24 mouse cellular contexts compared by ENCODE assay signal in the genomic region with DNA sequence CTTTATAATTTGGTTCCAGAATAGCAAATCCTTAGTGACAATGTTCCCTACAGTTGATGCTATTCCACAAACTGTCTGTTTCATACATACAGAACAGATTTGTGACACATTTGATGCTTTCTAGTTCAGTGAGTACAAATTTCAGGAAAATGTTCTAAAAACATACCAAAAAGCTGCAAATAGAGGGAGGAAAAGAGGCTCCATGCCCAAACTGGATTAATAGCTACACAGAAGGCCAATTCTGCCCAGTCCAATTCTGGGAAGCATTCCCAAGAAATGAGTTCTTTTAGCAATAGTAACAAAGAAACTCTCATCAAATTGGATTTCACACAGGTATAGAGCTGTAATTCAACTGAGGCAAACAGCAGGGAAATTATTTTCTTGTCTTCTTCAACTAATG.
DNase-seq lines count a peak whose midpoint lies in the region; ATAC-seq and TF ChIP-seq lines count a peak whose summit lies in the region.
"Had no signal": no experiment of that assay in that cellular context is flagged by ENCODE, and none has a peak within 500 bp of the region (broad histone marks: within the 10 kb centered on the region; RNA-seq: fewer than 3 reads in every experiment).

No protein-coding gene starts in this region.

- no peak for DNase-seq in cerebellum, postnatal 4 days (ENCODE audit: low spot score in 2 of 2)
- DNase-seq in cerebellum, adult 9-11 months, result peak; percentile 16
- DNase-seq in cerebellum, postnatal 25 days, result no peak
- DNase-seq in frontal cortex, postnatal 10 days (ENCODE audit: low spot score in 2 of 2), result no peak
- peak; percentile 66 for DNase-seq in brain, adult 2 months (ENCODE audit: low read depth, low spot score)
- DNase-seq in stomach, postnatal 0 days (ENCODE audit: low spot score), result no peak
- DNase-seq: adrenal gland, adult 8-10 months; adrenal gland, postnatal 25 days; gastrocnemius, postnatal 10 days; gastrocnemius, postnatal 36 days; heart, adult 2 months; heart, postnatal 14 days; heart, postnatal 4 days; kidney, adult 2 months had no signal

- H3K4me1 ChIP-seq in stomach, postnatal 0 days (replicated peaks; ENCODE audit: control insufficient read depth, insufficient read depth), result no peaks in the 10 kb centered on the region
- H3K4me1 ChIP-seq: forebrain, embryonic 10.5 days; heart, embryonic 10.5 days; heart, embryonic 13.5 days had no signal

- no peak overlapping the region for H3K27ac ChIP-seq in stomach, postnatal 0 days (replicated peaks)
- H3K27ac ChIP-seq: forebrain, embryonic 10.5 days; heart, adult 2 months; heart, embryonic 10.5 days; heart, embryonic 13.5 days; hindbrain, embryonic 14.5 days; hindbrain, postnatal 0 days had no signal

- no peaks in the 10 kb centered on the region for H3K9me3 ChIP-seq in stomach, postnatal 0 days (ENCODE audit: control insufficient read depth, low read length)
- H3K9me3 ChIP-seq: forebrain, embryonic 10.5 days; heart, embryonic 10.5 days; heart, embryonic 13.5 days had no signal

- no peak overlapping the region for H3K4me2 ChIP-seq in stomach, postnatal 0 days (replicated peaks; ENCODE audit: low read depth)
- H3K4me2 ChIP-seq: heart, embryonic 13.5 days; hindbrain, embryonic 14.5 days had no signal

- TF ChIP-seq EP300 in stomach, postnatal 0 days (optimal IDR thresholded peaks at IDR 0.05), result no peak

- H3K4me3 ChIP-seq in stomach, postnatal 0 days (ENCODE audit: low read depth, low read length), result no peak overlapping the region
- H3K4me3 ChIP-seq: forebrain, embryonic 10.5 days; heart, adult 2 months; heart, embryonic 10.5 days; heart, embryonic 13.5 days had no signal

- no peak overlapping the region for H3K9ac ChIP-seq in stomach, postnatal 0 days (ENCODE audit: low read length)
- H3K9ac ChIP-seq: heart, embryonic 13.5 days; hindbrain, embryonic 14.5 days had no signal

- H3K27me3 ChIP-seq in stomach, postnatal 0 days (ENCODE audit: control insufficient read depth, insufficient read depth, low read length), result no peaks in the 10 kb centered on the region
- H3K27me3 ChIP-seq: heart, embryonic 13.5 days had no signal

- 0 out of 2 replicates have a peak, but pooled peaks have one; percentile 26 for ATAC-seq in cerebellum, adult (ENCODE audit: insufficient number of reproducible peaks, low FRiP score, low TSS enrichment)
- ATAC-seq in frontal cortex, adult (ENCODE audit: low TSS enrichment), result peak; percentile 34
- ATAC-seq in stomach, postnatal 0 days (ENCODE audit: low FRiP score, low TSS enrichment), result no peak
- ATAC-seq: activated CD4-positive, CD25-positive, alpha-beta regulatory T cell, adult 4 months; hindbrain, postnatal 0 days; inflammation-experienced regulatory T-cells, adult 6 months; intestine, embryonic 16.5 days had no signal

- no peaks in the 10 kb centered on the region for H3K36me3 ChIP-seq in stomach, postnatal 0 days (ENCODE audit: control insufficient read depth, insufficient read depth, low read length)
- H3K36me3 ChIP-seq: forebrain, embryonic 10.5 days; heart, embryonic 10.5 days; heart, embryonic 13.5 days had no signal

- no peak for TF ChIP-seq CTCF in stomach, postnatal 0 days (IDR thresholded peaks at IDR 0.05; ENCODE audit: low read depth)

Comparison
In these comparisons a context has a peak if more than half of its experiments do, and no peak if none do; other contexts are left out.
1. DNase-seq: peak in cerebellum, adult 9-11 months (single experiment) and brain, adult 2 months (single experiment); none in cerebellum, postnatal 4 days (0 of 2), cerebellum, postnatal 25 days (0 of 2), frontal cortex, postnatal 10 days (0 of 2) and stomach, postnatal 0 days (single experiment).